Mouse (Mus musculus) liver, embryonic 11.5 days (tissue): ENCODE data around the gene Arl3. TPM values are rescaled to one million over a fixed set of nuclear protein-coding genes. Genes with fewer than 3 reads are reported as not detected.

Source experiments
- ATAC-seq: fragments of 200-750 bp; cut with Nextera tagmentation; replicated peaks from 2 replicates; pipeline ENCODE4 v1.8.0; 2017; ENCODE audit warnings: moderate number of reproducible peaks, mild to moderate bottlenecking, moderate TSS enrichment, moderate library complexity; ENCODE audit not compliant: low FRiP score
- DNase-seq: peaks from one replicate; pipeline ENCODE4 v3.0.0-alpha.2; 2017; ENCODE audit warnings: low spot score
- H3K27ac ChIP-seq: fragments of 300-500 bp; sonication (generic); 2 replicates; pipeline ENCODE4 v1.5.1; 2014; ENCODE audit warnings: mild to moderate bottlenecking, low read depth, low read length, control low read depth
- H3K27me3 ChIP-seq: fragments of 300-500 bp; sonication (generic); replicated peaks from 2 replicates; pipeline ENCODE4 v1.6.1; 2014; ENCODE audit warnings: low read length, mixed read lengths; ENCODE audit not compliant: control insufficient read depth, insufficient read depth
- H3K36me3 ChIP-seq: fragments of 300-500 bp; sonication (generic); 2 replicates; pipeline ENCODE4 v1.6.1; 2014; ENCODE audit warnings: mild to moderate bottlenecking, low read length, moderate library complexity, mixed read lengths; ENCODE audit not compliant: control insufficient read depth, insufficient read depth
- H3K4me1 ChIP-seq: fragments of 300-500 bp; sonication (generic); replicated peaks from 2 replicates; pipeline ENCODE4 v1.6.1; 2014; ENCODE audit warnings: low read length, mixed read lengths; ENCODE audit not compliant: control insufficient read depth, insufficient read depth
- H3K4me2 ChIP-seq: fragments of 300-500 bp; sonication (generic); 2 replicates; pipeline ENCODE4 v1.6.1; 2014; ENCODE audit warnings: mild to moderate bottlenecking, control low read depth, moderate library complexity
- H3K4me3 ChIP-seq: fragments of 300-500 bp; sonication (generic); 2 replicates; pipeline ENCODE4 v1.5.1; 2014; ENCODE audit warnings: low read depth, low read length, control low read depth
- H3K9ac ChIP-seq: fragments of 300-500 bp; sonication (generic); 2 replicates; pipeline ENCODE4 v1.6.1; 2014; ENCODE audit warnings: low read depth, low read length, control low read depth
- H3K9me3 ChIP-seq: fragments of 300-500 bp; sonication (generic); 2 replicates; pipeline ENCODE4 v1.6.1; 2016; ENCODE audit warnings: low read length, inconsistent platforms, mixed read lengths; ENCODE audit not compliant: control insufficient read depth
- WGBS: fragments of 180-500 bp; shearing (Covaris S2); extraction: QIAGEN DNeasy Blood & Tissue Kit; methylation state at CpG from one replicate; pipeline ENCODE4 v1.1.7; 2014; 5-methylcytosine and 5-hydroxymethylcytosine counted together
- polyA plus RNA-seq: library from polyadenylated mRNA; unstranded; fragments of >200 nt; fragmentation: Nextera tagmentation; extraction: Ambion mirVana; gene quantifications from 2 replicates; pipeline ENCODE4 v1.2.1, GENCODE M21; 2014

The Arl3 gene
- polyA plus RNA-seq, 1 experiment from 2014 or later: 50.5 TPM

- no peaks in the 10 kb centered on the region for H3K27me3 ChIP-seq
- no peak overlapping the region for H3K27ac ChIP-seq
- peaks cover 7% of the 10 kb centered on the region; the same call in 1 of the 2 replicates for H3K36me3 ChIP-seq
- H3K4me3 ChIP-seq: peak overlapping the region; percentile 87
- ATAC-seq: peak; percentile 15; the same call in 1 of the 2 replicates
- H3K4me1 ChIP-seq: peaks cover 18% of the 10 kb centered on the region
- DNase-seq: peak; percentile 49
- no peaks in the 10 kb centered on the region for H3K9me3 ChIP-seq
- peak overlapping the region; percentile 80 for H3K4me2 ChIP-seq
- peak overlapping the region; percentile 73 for H3K9ac ChIP-seq
- WGBS: 18% methylated on average over 22 of the region's 22 CpGs
Observed at GRCm38 (mm10) chr19:46599375-46600256, 26.6 kb upstream of the Arl3 start.

- Histone ChIP-seq H3K27ac (no peak within 1 kb of the TSS), H3K27me3 (no peaks in the 10 kb centered on the region), H3K9me3 (no peaks in the 10 kb centered on the region), H3K4me2 (peak within 1 kb of the TSS; percentile 80), H3K36me3 (peaks cover 6% of the 10 kb centered on the region; the same call in 1 of the 2 replicates), H3K4me1 (peaks cover 18% of the 10 kb centered on the region), H3K9ac (peak within 1 kb of the TSS; percentile 73), H3K4me3 (peak within 1 kb of the TSS; percentile 87)
- under 1% methylated on average over 21 of the region's 22 CpGs for WGBS
- DNase-seq (peak; percentile 95), ATAC-seq (peak; percentile 98)
Observed at GRCm38 (mm10) chr19:46598720-46599252, 25.8 kb upstream of the Arl3 start, which contains the start of gene Wbp1l. TSS of gene Wbp1l (plus strand) at chr19:46599084.

- H3K36me3 ChIP-seq: 0 out of 2 replicates have a peak, but pooled peaks cover 6% of the 10 kb centered on the region
- no peak overlapping the region for H3K27ac ChIP-seq
- no peaks in the 10 kb centered on the region for H3K9me3 ChIP-seq
- no peak for DNase-seq
- 85% methylated on average over 4 of the region's 4 CpGs for WGBS
- H3K27me3 ChIP-seq: no peaks in the 10 kb centered on the region
- H3K4me3 ChIP-seq: peak overlapping the region; percentile 5; the same call in 1 of the 2 replicates
- no peak overlapping the region for H3K9ac ChIP-seq
- H3K4me1 ChIP-seq: peaks cover 18% of the 10 kb centered on the region
- ATAC-seq: no peak
- H3K4me2 ChIP-seq: peak overlapping the region; percentile 48
Observed at GRCm38 (mm10) chr19:46598187-46598586, 25.2 kb upstream of the Arl3 start.

- 88% methylated on average over 9 of the region's 9 CpGs for WGBS
- Histone ChIP-seq H3K27ac (no peak overlapping the region), H3K36me3 (peaks cover 10% of the 10 kb centered on the region; the same call in 1 of the 2 replicates), H3K9ac (no peak overlapping the region), H3K4me1 (no peaks in the 10 kb centered on the region), H3K4me2 (no peak overlapping the region), H3K9me3 (no peaks in the 10 kb centered on the region), H3K27me3 (no peaks in the 10 kb centered on the region), H3K4me3 (no peak overlapping the region)
- ATAC-seq (no peak), DNase-seq (no peak)
Observed at GRCm38 (mm10) chr19:46592751-46593439, 19.9 kb upstream of the Arl3 start.

- H3K4me2 ChIP-seq: no peak overlapping the region
- H3K27ac ChIP-seq: no peak overlapping the region
- no peaks in the 10 kb centered on the region for H3K4me1 ChIP-seq
- H3K9me3 ChIP-seq: no peaks in the 10 kb centered on the region
- peaks cover 10% of the 10 kb centered on the region; the same call in 1 of the 2 replicates for H3K36me3 ChIP-seq
- no peaks in the 10 kb centered on the region for H3K27me3 ChIP-seq
- 81% methylated on average over 6 of the region's 6 CpGs for WGBS
- H3K9ac ChIP-seq: no peak overlapping the region
- no peak overlapping the region for H3K4me3 ChIP-seq
- DNase-seq (no peak), ATAC-seq (no peak)
Observed at GRCm38 (mm10) chr19:46591575-46591974, 18.6 kb upstream of the Arl3 start.

- no peak; the same call in 1 of the 2 replicates for ATAC-seq
- H3K9ac ChIP-seq: no peak overlapping the region
- no peak overlapping the region for H3K4me3 ChIP-seq
- no peaks in the 10 kb centered on the region for H3K27me3 ChIP-seq
- no peak overlapping the region for H3K4me2 ChIP-seq
- H3K27ac ChIP-seq: no peak overlapping the region
- DNase-seq: peak; percentile 76
- H3K36me3 ChIP-seq: peaks cover 6% of the 10 kb centered on the region; the same call in 1 of the 2 replicates
- WGBS: 66% methylated on average over 13 of the region's 13 CpGs
- H3K4me1 ChIP-seq: no peaks in the 10 kb centered on the region
- no peaks in the 10 kb centered on the region for H3K9me3 ChIP-seq
Observed at GRCm38 (mm10) chr19:46587823-46588508, 15.0 kb upstream of the Arl3 start.

- 0 out of 2 replicates have a peak overlapping the region, but pooled peaks have one; percentile 0 for H3K4me3 ChIP-seq
- no peak for ATAC-seq
Observed at GRCm38 (mm10) chr19:46575196-46575595, 2.2 kb upstream of the Arl3 start.

GRCm38 (mm10) chr19:46573990-46574389, 992 bp upstream of the Arl3 start:
- Histone ChIP-seq H3K9me3 (no peaks in the 10 kb centered on the region), H3K9ac (peak overlapping the region; percentile 74), H3K36me3 (no peaks in the 10 kb centered on the region), H3K4me3 (peak overlapping the region; percentile 82), H3K4me1 (peaks cover 25% of the 10 kb centered on the region), H3K27me3 (no peaks in the 10 kb centered on the region), H3K27ac (peak overlapping the region; percentile 76; the same call in 1 of the 2 replicates), H3K4me2 (peak overlapping the region; percentile 96)
- DNase-seq (no peak), ATAC-seq (no peak)
- WGBS: 39% methylated on average over 6 of the region's 6 CpGs

More at GRCm38 (mm10) chr19:46575196-46575595, 2.2 kb upstream of the Arl3 start:
- no peak overlapping the region for H3K9ac ChIP-seq
- peaks cover 25% of the 10 kb centered on the region for H3K4me1 ChIP-seq
- peak overlapping the region; percentile 96 for H3K4me2 ChIP-seq
- no peaks in the 10 kb centered on the region for H3K9me3 ChIP-seq
- WGBS: 49% methylated on average over 4 of the region's 4 CpGs
- no peaks in the 10 kb centered on the region for H3K36me3 ChIP-seq
- H3K27ac ChIP-seq: peak overlapping the region; percentile 49; the same call in 1 of the 2 replicates
- no peak for DNase-seq
- H3K27me3 ChIP-seq: no peaks in the 10 kb centered on the region
